Mouse (Mus musculus) liver, postnatal 0 days (tissue): Measurements from ENCODE around the gene Chpt1.

ENCODE experiments used
- CTCF ChIP-seq: sonication (generic); IDR thresholded peaks from 2 replicates; pipeline ENCODE4 v1.5.1; 2016; ENCODE audit warnings: antibody characterized with exemption, low read depth
- EP300 ChIP-seq: IDR thresholded peaks from 2 replicates; pipeline ENCODE4 v1.6.1; 2016; ENCODE audit warnings: antibody characterized with exemption, low read depth, mild to moderate bottlenecking

- TF ChIP-seq CTCF: no peak
- no peak for TF ChIP-seq EP300
Measured at GRCm38 (mm10) chr10:88511355-88511754, 7.5 kb upstream of the Chpt1 start.
